Mouse (Mus musculus): ENCODE data around the gene Smox.

DNA sequence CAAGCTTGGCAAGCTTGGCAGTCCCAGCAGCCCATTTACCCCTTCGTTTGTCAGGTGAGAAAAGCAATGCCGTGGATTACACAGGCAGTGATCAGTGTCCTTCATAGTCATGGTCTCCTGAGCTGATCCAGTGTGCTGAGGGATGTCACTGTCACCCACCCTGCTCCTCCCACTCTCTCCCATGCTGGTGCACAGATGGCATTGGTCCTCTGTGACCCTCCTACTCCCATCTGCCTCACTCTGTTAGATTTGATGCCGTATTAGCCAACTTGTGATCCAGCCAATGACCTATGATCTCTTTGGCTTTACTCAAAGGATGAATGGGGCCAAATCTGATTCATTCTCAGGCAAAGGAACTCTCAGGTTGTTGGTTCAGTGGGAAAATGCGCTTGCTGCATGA is 50.4 kb downstream of the Smox start:
- no peak for TF ChIP-seq POLR2A (IDR thresholded peaks at IDR 0.05; ENCODE audit: borderline replicate concordance, control insufficient read depth, low read depth, low read length)
- no peak for TF ChIP-seq CTCF (IDR thresholded peaks at IDR 0.05; ENCODE audit: control insufficient read depth, insufficient read depth, low read length)

Data from bone marrow, adult 2 months (tissue).